Mouse (Mus musculus) embryonic facial prominence, embryonic 11.5 days (tissue): Measurements from ENCODE around the gene Rufy3. TPM values are rescaled to one million over a fixed set of nuclear protein-coding genes. Genes with fewer than 3 reads are reported as not detected.

Source experiments
- ATAC-seq: fragments of 200-750 bp; cut with Nextera tagmentation; replicated peaks from 2 replicates; pipeline ENCODE4 v1.8.0; 2017; ENCODE audit warnings: low read depth; ENCODE audit not compliant: insufficient number of reproducible peaks, low FRiP score, low TSS enrichment
- DNase-seq: peaks from one replicate; pipeline ENCODE4 v3.0.0-alpha.2; 2015; ENCODE audit warnings: low spot score
- H3K27ac ChIP-seq: fragments of 300-500 bp; sonication (generic); replicated peaks from 2 replicates; pipeline ENCODE4 v1.5.1; 2014; ENCODE audit warnings: mild to moderate bottlenecking, low read depth, low read length, control low read depth
- H3K27me3 ChIP-seq: fragments of 300-500 bp; sonication (generic); 2 replicates; pipeline ENCODE4 v1.6.1; 2014; ENCODE audit warnings: mild to moderate bottlenecking, low read length, moderate library complexity, mixed read lengths; ENCODE audit not compliant: control insufficient read depth, insufficient read depth
- H3K36me3 ChIP-seq: fragments of 300-500 bp; sonication (generic); replicated peaks from 2 replicates; pipeline ENCODE4 v1.6.1; 2014; ENCODE audit warnings: low read depth, mild to moderate bottlenecking, low read length, moderate library complexity, mixed read lengths; ENCODE audit not compliant: control insufficient read depth, insufficient read depth
- H3K4me1 ChIP-seq: fragments of 300-500 bp; sonication (generic); 2 replicates; pipeline ENCODE4 v1.6.1; 2014; ENCODE audit warnings: low read length, mixed read lengths; ENCODE audit not compliant: control insufficient read depth, insufficient read depth
- H3K4me2 ChIP-seq: fragments of 300-500 bp; sonication (generic); 2 replicates; pipeline ENCODE4 v1.6.1; 2014; ENCODE audit warnings: low read depth, mild to moderate bottlenecking, control low read depth, low read length, moderate library complexity
- H3K4me3 ChIP-seq: fragments of 300-500 bp; sonication (generic); 2 replicates; pipeline ENCODE4 v1.5.1; 2014; ENCODE audit warnings: low read depth, low read length, control low read depth
- H3K9ac ChIP-seq: fragments of 300-500 bp; sonication (generic); replicated peaks from 2 replicates; pipeline ENCODE4 v1.6.1; 2014; ENCODE audit warnings: mild to moderate bottlenecking, control low read depth, low read length
- H3K9me3 ChIP-seq: fragments of 300-500 bp; sonication (generic); replicated peaks from 2 replicates; pipeline ENCODE4 v1.6.1; 2016; ENCODE audit warnings: mild to moderate bottlenecking, low read length, inconsistent platforms, mixed read lengths; ENCODE audit not compliant: control insufficient read depth
- WGBS: fragments of 180-500 bp; shearing (Covaris S2); extraction: QIAGEN DNeasy Blood & Tissue Kit; methylation state at CpG from one replicate; pipeline ENCODE4 v1.1.7; 2014; 5-methylcytosine and 5-hydroxymethylcytosine counted together
- polyA plus RNA-seq: library from polyadenylated mRNA; unstranded; fragments of >200 nt; fragmentation: Nextera tagmentation; extraction: Ambion mirVana; gene quantifications from 2 replicates; pipeline ENCODE4 v1.2.1, GENCODE M21; 2014

Rufy3 gene
- polyA plus RNA-seq, 1 experiment from 2014 or later, result 34.1 TPM

- no peaks in the 10 kb centered on the region for H3K36me3 ChIP-seq
- ATAC-seq (no peak), DNase-seq (no peak)
- H3K4me2 ChIP-seq, result no peak overlapping the region
- no peaks in the 10 kb centered on the region for H3K4me1 ChIP-seq
- no peaks in the 10 kb centered on the region for H3K27me3 ChIP-seq
- H3K27ac ChIP-seq, result no peak overlapping the region
- no peak overlapping the region for H3K9ac ChIP-seq
- H3K9me3 ChIP-seq, result no peaks in the 10 kb centered on the region
- no peak overlapping the region for H3K4me3 ChIP-seq
Observed at GRCm38 (mm10) chr5:88693057-88693456, 128.2 kb downstream of the Rufy3 start.

DNA sequence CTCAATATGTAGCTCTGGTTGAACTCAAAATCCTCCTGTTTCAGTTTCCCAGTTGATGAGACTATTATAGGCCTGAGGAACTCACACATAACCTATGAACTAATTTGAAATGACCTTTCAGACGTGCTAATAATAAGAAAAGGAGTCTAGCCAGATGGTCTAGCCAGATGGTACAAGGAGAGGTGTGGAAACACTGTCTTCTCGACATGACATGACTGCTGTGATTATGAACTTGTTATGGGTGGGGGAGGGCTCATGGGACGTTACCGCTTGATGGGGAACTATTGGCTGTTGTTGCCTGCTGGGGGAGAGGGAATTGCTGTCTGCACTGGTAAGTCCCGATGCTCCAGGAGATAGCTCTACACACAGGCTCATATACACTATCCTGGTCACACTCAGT is 132.5 kb downstream of the Rufy3 start:
- no peak overlapping the region for H3K4me2 ChIP-seq
- H3K4me1 ChIP-seq, result no peaks in the 10 kb centered on the region
- 74% methylated on average over 5 of the region's 5 CpGs for WGBS
- no peak overlapping the region for H3K4me3 ChIP-seq
- no peaks in the 10 kb centered on the region for H3K27me3 ChIP-seq
- no peak overlapping the region for H3K9ac ChIP-seq
- no peaks in the 10 kb centered on the region for H3K9me3 ChIP-seq
- no peak overlapping the region for H3K27ac ChIP-seq
- DNase-seq (no peak), ATAC-seq (0 out of 2 replicates have a peak, but pooled peaks have one; percentile 44)
- H3K36me3 ChIP-seq, result no peaks in the 10 kb centered on the region

DNA sequence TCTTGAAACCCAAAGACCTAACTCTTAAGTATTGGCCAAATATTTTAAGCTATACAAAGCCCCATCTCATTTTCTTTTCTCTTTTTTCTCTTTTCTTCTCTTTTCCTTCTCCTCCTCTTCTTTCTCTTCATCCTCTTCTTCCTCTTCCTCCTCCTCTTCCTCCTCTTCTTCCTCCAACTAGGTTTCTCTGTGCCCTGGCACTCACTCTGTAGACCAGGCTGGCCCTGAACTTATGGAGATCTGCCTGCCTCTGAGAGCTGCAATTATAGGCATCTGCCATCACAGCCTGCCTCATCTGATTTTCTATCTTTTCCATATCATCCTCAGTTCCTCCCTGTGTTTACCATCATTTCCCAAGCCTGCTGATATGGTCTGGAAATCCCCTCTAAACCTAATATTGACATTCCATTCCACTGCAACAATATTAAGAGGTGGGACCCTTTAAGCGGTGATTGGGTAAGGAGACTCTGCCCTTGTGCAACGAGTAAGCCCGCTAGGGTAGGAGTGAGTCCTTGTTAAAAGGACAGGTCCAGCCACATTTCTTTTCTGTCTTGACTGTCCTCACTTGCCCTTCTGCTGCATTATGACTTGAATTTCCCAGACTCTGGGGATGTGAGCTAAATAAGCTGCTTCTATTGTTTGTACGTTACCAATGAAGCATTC is 134.5 kb downstream of the Rufy3 start:
- H3K9ac ChIP-seq, result no peak overlapping the region
- no peak overlapping the region for H3K27ac ChIP-seq
- H3K27me3 ChIP-seq, result no peaks in the 10 kb centered on the region
- H3K4me2 ChIP-seq, result no peak overlapping the region
- no peak overlapping the region for H3K4me3 ChIP-seq
- DNase-seq (no peak), ATAC-seq (no peak)
- no peaks in the 10 kb centered on the region for H3K9me3 ChIP-seq
- WGBS, result 78% methylated on average over 4 of the region's 4 CpGs
- H3K4me1 ChIP-seq, result no peaks in the 10 kb centered on the region
- no peaks in the 10 kb centered on the region for H3K36me3 ChIP-seq

Other genes starting within 250 kb of the Rufy3 start
- gene Prol1, start 247.7 kb upstream of the Rufy3 start, polyA plus RNA-seq, result not detected in 2 replicates
- not detected in 2 replicates for gene Amtn, start 188.9 kb upstream of the Rufy3 start, polyA plus RNA-seq
- gene Ambn, start 109.0 kb upstream of the Rufy3 start, polyA plus RNA-seq, result 0.70 and 0.94 TPM in 2 replicates
- gene Enam, start 77.1 kb upstream of the Rufy3 start, polyA plus RNA-seq, result not detected in 2 replicates
- 0.35 and 0.39 TPM in 2 replicates for gene Jchain, start 37.1 kb upstream of the Rufy3 start, polyA plus RNA-seq
- 75.6 and 76.0 TPM in 2 replicates for gene Utp3, start 10.6 kb upstream of the Rufy3 start, polyA plus RNA-seq
- 82.0 and 91.0 TPM in 2 replicates for gene Grsf1, start 111.1 kb downstream of the Rufy3 start, polyA plus RNA-seq
- 13.7 and 15.6 TPM in 2 replicates for gene Mob1b, start 155.8 kb downstream of the Rufy3 start, polyA plus RNA-seq
- gene Dck, start 200.0 kb downstream of the Rufy3 start, polyA plus RNA-seq, result 99.9 and 110 TPM in 2 replicates